Mouse (Mus musculus): ENCODE results near the gene Nlrp4e. TPM values are rescaled to one million over a fixed set of nuclear protein-coding genes. Genes with fewer than 3 reads are reported as not detected.
"Not testable (repeated sequence)": the region's sequence is repeated elsewhere in the genome, so short reads cannot be mapped to it uniquely, and the experiment has no call there.

The Nlrp4e gene
- polyA plus RNA-seq (2012; rRNA removed) = not detected in 2 replicates

DNA sequence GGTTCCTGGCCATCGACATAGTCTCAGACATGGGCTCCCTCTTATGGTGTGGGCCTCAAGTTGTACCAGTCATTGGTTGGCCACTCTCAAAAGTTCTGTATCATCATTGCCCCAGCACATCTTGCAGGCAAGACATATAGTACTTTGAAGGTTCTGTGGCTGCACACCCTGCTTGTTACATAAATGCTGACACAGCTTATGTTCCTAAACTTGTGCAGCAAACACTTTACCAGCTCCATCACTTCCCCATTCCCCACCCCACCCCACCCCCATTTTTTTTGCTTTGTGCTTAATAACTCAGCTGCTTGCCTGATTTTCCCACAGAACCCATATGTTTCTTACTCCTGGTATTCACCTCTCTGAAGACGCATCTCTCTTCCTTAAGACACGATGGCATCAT is at the start of gene Nlrp4e:
TSS of gene Nlrp4e (plus strand) at position 301 of the 400 bp plus-strand sequence.
- not testable (repeated sequence) for H3K4me1 ChIP-seq (ENCODE audit: control insufficient read depth, insufficient read depth, low read length); DNase-seq; H3K4me3 ChIP-seq (replicated peaks; ENCODE audit: extremely low read depth, low read depth, low read length)
- 83% methylated on average over 3 of the region's 3 CpGs for WGBS

DNA sequence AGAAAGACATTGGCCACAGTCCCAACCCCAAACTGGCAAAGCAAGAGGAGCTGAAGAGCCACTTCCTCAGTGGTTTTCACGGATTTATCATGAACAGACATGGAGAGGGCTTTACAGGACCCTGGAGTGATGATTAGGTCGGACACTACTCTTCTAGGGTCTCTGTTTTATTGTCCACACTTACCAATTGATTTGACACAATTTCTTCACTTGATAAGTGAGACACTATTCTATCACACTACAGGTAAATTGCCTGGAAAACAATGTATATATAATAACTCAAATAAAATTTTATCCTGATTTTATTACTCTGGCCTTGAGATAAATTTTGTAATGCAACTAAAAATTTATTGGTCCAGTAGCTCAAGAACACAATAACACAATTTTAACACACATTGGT is 49.4 kb upstream of the Nlrp4e start, which contains the start of gene Vmn1r166:
TSS of gene Vmn1r166 (minus strand) at position 101 of the 400 bp plus-strand sequence.
- not testable (repeated sequence) for DNase-seq; H3K4me3 ChIP-seq (replicated peaks; ENCODE audit: extremely low read depth, low read depth, low read length); H3K4me1 ChIP-seq (ENCODE audit: control insufficient read depth, insufficient read depth, low read length)
- WGBS = no CpG with 5 or more reads among the region's 2 CpGs

DNA sequence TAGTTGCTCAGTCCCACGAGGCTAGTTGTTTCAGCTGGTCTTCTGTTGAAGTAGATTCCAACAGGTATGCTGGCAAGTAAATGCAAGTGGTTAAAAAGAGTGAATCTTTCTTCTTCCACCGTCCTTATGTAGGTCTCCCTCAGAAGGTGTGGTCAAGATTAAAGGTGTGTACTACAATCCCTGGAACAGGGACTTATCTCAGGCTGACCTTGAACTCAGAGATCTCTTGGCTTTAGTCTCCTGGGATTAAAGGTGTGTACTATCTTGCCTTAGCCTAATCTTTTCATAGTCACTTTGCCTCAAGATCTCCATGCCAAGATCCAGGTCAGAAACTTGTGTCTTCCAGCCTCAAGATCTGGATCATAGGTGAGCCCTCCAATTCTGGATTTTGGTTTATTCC is 22.2 kb upstream of the Nlrp4e start, which contains the start of gene Gm6902:
TSS of gene Gm6902 (minus strand) at position 101 of the 400 bp plus-strand sequence.
- not testable (repeated sequence) for H3K4me3 ChIP-seq (replicated peaks; ENCODE audit: extremely low read depth, low read depth, low read length); H3K4me1 ChIP-seq (ENCODE audit: control insufficient read depth, insufficient read depth, low read length); DNase-seq
- no CpG with 5 or more reads among the region's 2 CpGs for WGBS

DNA sequence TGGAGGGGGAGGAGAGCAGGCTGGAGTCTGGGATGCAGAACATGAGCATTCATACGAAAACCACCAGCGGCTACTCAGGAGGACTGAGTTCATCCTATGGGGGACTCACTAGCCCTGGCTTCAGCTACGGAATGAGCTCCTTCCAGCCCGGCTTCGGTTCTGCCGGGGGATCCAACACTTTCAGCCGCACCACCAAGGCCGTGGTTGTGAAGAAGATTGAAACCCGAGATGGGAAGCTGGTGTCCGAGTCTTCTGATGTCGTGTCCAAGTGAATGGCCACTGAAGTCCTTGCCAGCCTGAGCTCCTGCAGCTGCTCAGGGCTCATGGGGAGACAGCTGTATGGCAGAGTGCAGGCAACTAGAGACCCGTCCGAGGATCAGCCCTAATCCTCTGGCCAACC is 57.3 kb downstream of the Nlrp4e start:
- not testable (repeated sequence) for H3K4me3 ChIP-seq (replicated peaks; ENCODE audit: extremely low read depth, low read depth, low read length); H3K4me1 ChIP-seq (ENCODE audit: control insufficient read depth, insufficient read depth, low read length); DNase-seq
- WGBS = 91% methylated on average over 13 of the region's 13 CpGs

DNA sequence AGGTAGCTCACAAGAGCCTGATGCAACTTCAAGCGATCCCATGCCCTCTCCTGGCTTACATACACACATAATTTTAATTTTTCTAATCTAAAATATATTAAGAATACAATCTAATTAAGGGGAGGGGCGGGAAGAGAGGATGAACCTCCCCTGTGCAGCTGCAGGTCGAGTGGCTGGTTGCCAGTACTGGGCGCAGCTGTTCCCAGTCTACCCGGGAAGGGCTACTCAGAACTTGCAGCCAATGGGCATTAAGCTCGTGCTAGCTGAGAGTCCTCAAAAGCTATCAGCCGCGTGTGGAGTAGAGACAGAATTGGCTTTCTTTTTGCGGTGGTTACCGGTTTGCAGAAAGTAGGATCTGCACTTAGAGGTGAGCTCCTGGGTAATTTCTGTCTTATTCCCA is 84.6 kb downstream of the Nlrp4e start, which contains the start of gene Nlrp5:
TSS of gene Nlrp5 (plus strand) at position 301 of the 400 bp plus-strand sequence.
- WGBS = 62% methylated on average over 10 of the region's 10 CpGs
- H3K4me3 ChIP-seq (replicated peaks; ENCODE audit: extremely low read depth, low read depth, low read length) = no peak within 1 kb of the TSS
- H3K4me1 ChIP-seq (ENCODE audit: control insufficient read depth, insufficient read depth, low read length) = no peaks in the 10 kb centered on the region
- TF ChIP-seq POLR2A (IDR thresholded peaks at IDR 0.05; ENCODE audit: borderline replicate concordance, extremely low read depth, low read depth, low read length) (no peak), CTCF (IDR thresholded peaks at IDR 0.05; ENCODE audit: insufficient read depth, low read length) (no peak)
- no peak for DNase-seq

Other genes with a start within 250 kb of the Nlrp4e start
- gene Vmn1r163, start 245.7 kb upstream of the Nlrp4e start, polyA plus RNA-seq (2012; rRNA removed) = not detected in 2 replicates
- gene Gm8720, start 233.7 kb upstream of the Nlrp4e start, polyA plus RNA-seq (2012; rRNA removed) = not detected in 2 replicates
- not detected in 2 replicates for gene Gm10662, start 156.7 kb upstream of the Nlrp4e start, polyA plus RNA-seq (2012; rRNA removed)
- gene Vmn1r165, start 83.9 kb upstream of the Nlrp4e start, polyA plus RNA-seq (2012; rRNA removed) = not detected in 2 replicates
- not detected in 2 replicates for gene Vmn1r166, start 49.5 kb upstream of the Nlrp4e start, polyA plus RNA-seq (2012; rRNA removed)
- gene Gm6902, start 22.3 kb upstream of the Nlrp4e start, polyA plus RNA-seq (2012; rRNA removed) = not detected in 2 replicates
- not detected in 2 replicates for gene Nlrp5, start 84.7 kb downstream of the Nlrp4e start, polyA plus RNA-seq (2012; rRNA removed)
- gene Vmn1r167, start 206.0 kb downstream of the Nlrp4e start, polyA plus RNA-seq (2012; rRNA removed) = not detected in 2 replicates
- not detected in 2 replicates for gene Vmn1r168, start 238.5 kb downstream of the Nlrp4e start, polyA plus RNA-seq (2012; rRNA removed)